Mouse (Mus musculus) CH12.LX (cell line): ENCODE results near the gene Dgkh. TPM values are rescaled to one million over a fixed set of nuclear protein-coding genes. Genes with fewer than 3 reads are reported as not detected.
A peak's percentile ranks its signal among the peaks of the same experiment; 100 is the strongest.

Experiments used
- DNase-seq: peaks from one replicate; pipeline ENCODE4 v3.0.0-alpha.2; 2013; ENCODE audit errors: extremely low read depth
- H3K27ac ChIP-seq: 2 replicates; pipeline ENCODE4 v1.5.1; 2012; ENCODE audit warnings: low read depth, mild to moderate bottlenecking, control low read depth, moderate library complexity; ENCODE audit not compliant: insufficient read depth
- H3K27me3 ChIP-seq: replicated peaks from 2 replicates; pipeline ENCODE3; 2012; ENCODE audit warnings: inconsistent platforms
- H3K36me3 ChIP-seq, 2 experiments: replicated peaks in 1 of 2; 2 replicates each; pipeline versions ENCODE3 to v1.6.1; 2012; ENCODE audit warnings: inconsistent platforms in 1 of 2, low read length in 1 of 2, mild to moderate bottlenecking in 1 of 2, mixed read lengths in 1 of 2, moderate library complexity in 1 of 2; ENCODE audit not compliant: control insufficient read depth in 1 of 2, insufficient read depth in 1 of 2
- H3K4me1 ChIP-seq, 2 experiments: 2 replicates each; pipeline ENCODE4 v1.6.1; 2012; ENCODE audit warnings: inconsistent platforms in 1 of 2, moderate library complexity in 1 of 2; ENCODE audit not compliant: insufficient read depth in 2 of 2, control insufficient read depth in 1 of 2
- H3K4me2 ChIP-seq: 2 replicates; pipeline ENCODE4 v1.6.1; 2012; ENCODE audit warnings: low read depth, mild to moderate bottlenecking, control low read depth; ENCODE audit not compliant: poor library complexity, insufficient read depth, severe bottlenecking
- H3K4me3 ChIP-seq, 3 experiments: fragments of 150-350 bp in 1 of 3; sonication (generic) in 1 of 3; replicated peaks in 1 of 3; 2 replicates each; pipeline versions ENCODE3 to v1.5.1; 2011 to 2012; ENCODE audit warnings: low read depth in 2 of 3, low read length in 2 of 3, mild to moderate bottlenecking in 2 of 3, moderate library complexity in 2 of 3, control low read depth in 1 of 3, improper control_type of control experiment in 1 of 3, inconsistent platforms in 1 of 3, mixed read lengths in 1 of 3; ENCODE audit not compliant: poor library complexity in 1 of 3
- H3K79me2 ChIP-seq: replicated peaks from 2 replicates; pipeline ENCODE4 v1.6.1; 2012; ENCODE audit warnings: mild to moderate bottlenecking, moderate library complexity; ENCODE audit not compliant: control insufficient read depth, poor library complexity, insufficient read depth, severe bottlenecking; ENCODE audit errors: extremely low read depth
- H3K9ac ChIP-seq: 2 replicates; pipeline ENCODE4 v1.6.1; 2012; ENCODE audit warnings: low read depth, mild to moderate bottlenecking, control low read depth, moderate library complexity; ENCODE audit not compliant: insufficient read depth
- H3K9me3 ChIP-seq: replicated peaks from 2 replicates; pipeline ENCODE3; 2012; ENCODE audit warnings: low read length, inconsistent platforms, mixed read lengths
- BHLHE40 ChIP-seq: IDR thresholded peaks from 2 replicates; pipeline ENCODE4 v1.6.1; 2011; ENCODE audit warnings: mild to moderate bottlenecking, low read depth, low read length, improper control_type of control experiment
- CHD1 ChIP-seq: IDR thresholded peaks from 2 replicates; pipeline ENCODE4 v1.6.1; 2012; ENCODE audit warnings: low read depth, low read length, improper control_type of control experiment, inconsistent platforms
- ELF1 ChIP-seq: IDR thresholded peaks from 2 replicates; pipeline ENCODE4 v1.6.1; 2014; ENCODE audit warnings: low read depth, mild to moderate bottlenecking, inconsistent platforms, low read length, improper control_type of control experiment
- EP300 ChIP-seq: IDR thresholded peaks from 2 replicates; pipeline ENCODE4 v1.6.1; 2011; ENCODE audit warnings: low read length, improper control_type of control experiment
- ETS1 ChIP-seq: conservative IDR thresholded peaks from 2 replicates; pipeline ENCODE4 v1.6.1; 2012; ENCODE audit warnings: low read depth, mild to moderate bottlenecking, inconsistent platforms, low read length, improper control_type of control experiment, moderate library complexity
- HCFC1 ChIP-seq: IDR thresholded peaks from 2 replicates; pipeline ENCODE4 v1.6.1; 2012; ENCODE audit warnings: low read depth, mild to moderate bottlenecking, inconsistent platforms, low read length, improper control_type of control experiment
- KAT2A ChIP-seq: IDR thresholded peaks from 2 replicates; pipeline ENCODE4 v1.6.1; 2012; ENCODE audit warnings: low read length, improper control_type of control experiment, inconsistent platforms; ENCODE audit not compliant: insufficient replicate concordance
- MEF2A ChIP-seq: IDR thresholded peaks from 2 replicates; pipeline ENCODE4 v1.6.1; 2014; ENCODE audit warnings: low read depth, mild to moderate bottlenecking, inconsistent platforms, low read length, improper control_type of control experiment, borderline replicate concordance
- NRF1 ChIP-seq: IDR thresholded peaks from 2 replicates; pipeline ENCODE4 v1.6.1; 2014; ENCODE audit warnings: low read depth, mild to moderate bottlenecking, inconsistent platforms, low read length, improper control_type of control experiment, moderate library complexity
- POLR2AphosphoS2 ChIP-seq: IDR thresholded peaks from 2 replicates; pipeline ENCODE4 v1.6.1; 2011; ENCODE audit warnings: low read depth, low read length, improper control_type of control experiment
- RCOR1 ChIP-seq: conservative IDR thresholded peaks from 2 replicates; pipeline ENCODE4 v1.6.1; 2012; ENCODE audit warnings: low read depth, mild to moderate bottlenecking, inconsistent platforms, low read length, improper control_type of control experiment
- UBTF ChIP-seq: IDR thresholded peaks from 2 replicates; pipeline ENCODE4 v1.6.1; 2012; ENCODE audit warnings: low read depth, mild to moderate bottlenecking, inconsistent platforms, low read length, improper control_type of control experiment, moderate library complexity
- ZKSCAN1 ChIP-seq: IDR thresholded peaks from 2 replicates; pipeline ENCODE4 v1.6.1; 2012; ENCODE audit warnings: low read depth, inconsistent platforms, low read length, improper control_type of control experiment, borderline replicate concordance
- ZMIZ1 ChIP-seq: IDR thresholded peaks from 2 replicates; pipeline ENCODE4 v1.6.1; 2012; ENCODE audit warnings: low read depth, mild to moderate bottlenecking, inconsistent platforms, low read length, improper control_type of control experiment
- dilution Hi-C: fragments of 300-500 bp; cut with MboI; formaldehyde crosslinking; loops from 2 replicates; pipeline ENCODE4 v1.14.3; 2020; ENCODE audit warnings: low sequenced_read_pairs; ENCODE audit not compliant: extremely low pct_unique_long_range_greater_than_20kb, extremely low pct_ligation_motif_present
- in situ Hi-C: fragments of 300-500 bp; cut with MboI; formaldehyde crosslinking; loops from 3 replicates; pipeline ENCODE4 v1.14.3; 2019; ENCODE audit warnings: low sequenced_read_pairs, low pct_ligation_motif_present, low pct_unique_long_range_greater_than_20kb, mixed read lengths
- polyA plus RNA-seq: library from polyadenylated mRNA; unstranded; fragments of >175 nt; gene quantifications from 2 replicates; pipeline ENCODE4 v1.2.1, GENCODE M21; 2012; ENCODE audit warnings: low read depth; ENCODE audit not compliant: insufficient read length
- total RNA-seq, 2 experiments: library from RNA; depleted of rRNA; stranded (reverse); fragments of 300-350 nt in 1 of 2; fragments of >200 nt in 1 of 2; gene quantifications; 2 replicates each; pipeline ENCODE4 v1.2.3; 2012 to 2014

Dgkh gene
- total and polyA plus RNA-seq, 3 experiments = 0.83 to 3.3 (median 2.4) TPM

- Histone ChIP-seq H3K27me3 (no peaks in the 10 kb centered on the region), H3K9me3 (no peaks in the 10 kb centered on the region), H3K4me1 (peaks cover 4 to 8% of the 10 kb centered on the region in 2 experiments; a peak in 3 of 4 replicates), H3K27ac (no peak overlapping the region), H3K4me3 (no peak overlapping the region), H3K36me3 (peaks cover 0 to 11% of the 10 kb centered on the region in 2 experiments), H3K9ac (no peak overlapping the region), H3K4me2 (peak overlapping the region; percentile 65), H3K79me2 (no peaks in the 10 kb centered on the region)
- no peak for TF ChIP-seq ZKSCAN1
- no peak for TF ChIP-seq HCFC1
- no peak for TF ChIP-seq ZMIZ1
- TF ChIP-seq BHLHE40 = peak; percentile 16; the same call in 1 of the 2 replicates
- peak; percentile 11; the same call in 1 of the 2 replicates for TF ChIP-seq EP300
- DNase-seq = peak; percentile 44
- in situ Hi-C loops (no loop called here), dilution Hi-C loops (no loop called here)
These were observed 120.3 kb downstream of the Dgkh start for GRCm38 (mm10) chr14:78612111-78612788.

GRCm38 (mm10) chr14:78594916-78595315 is 137.7 kb downstream of the Dgkh start:
- Histone ChIP-seq H3K4me3 (no peak overlapping the region), H3K79me2 (no peaks in the 10 kb centered on the region), H3K9me3 (no peaks in the 10 kb centered on the region), H3K4me1 (peaks cover 0 to 6% of the 10 kb centered on the region in 2 experiments; a peak in 1 of 4 replicates), H3K36me3 (peaks cover 0 to 22% of the 10 kb centered on the region in 2 experiments), H3K4me2 (no peak overlapping the region), H3K27me3 (no peaks in the 10 kb centered on the region), H3K27ac (no peak overlapping the region), H3K9ac (no peak overlapping the region)
- DNase-seq = no peak
- no peak for TF ChIP-seq CHD1
- no peak for TF ChIP-seq MEF2A
- no peak for TF ChIP-seq ELF1
- TF ChIP-seq NRF1 = no peak
- no peak for TF ChIP-seq EP300
- TF ChIP-seq UBTF = no peak
- no peak for TF ChIP-seq ZKSCAN1
- no peak for TF ChIP-seq ETS1
- TF ChIP-seq POLR2AphosphoS2 = no peak
- no peak for TF ChIP-seq KAT2A
- no peak for TF ChIP-seq RCOR1
- dilution Hi-C loops (no loop called here), in situ Hi-C loops (loop anchor here (10.0 kb wide), 1 partner anchor 60 kb away; no protein-coding TSS in a partner anchor)
